Mouse (Mus musculus) ES-E14 (cell line): ENCODE results near the gene Setd1b. TPM values are rescaled to one million over a fixed set of nuclear protein-coding genes. Genes with fewer than 3 reads are reported as not detected.

Source experiments
- DNase-seq: peaks from one replicate; pipeline ENCODE4 v3.0.0-alpha.2; 2013; ENCODE audit warnings: low read depth, low spot score
- H3K27ac ChIP-seq: 2 replicates; pipeline ENCODE4 v1.5.1; 2012; ENCODE audit warnings: low read depth, mild to moderate bottlenecking, low read length, moderate library complexity, mixed read lengths; ENCODE audit not compliant: poor library complexity, insufficient read depth, severe bottlenecking
- H3K36me3 ChIP-seq: 2 replicates; pipeline ENCODE4 v1.6.1; 2012; ENCODE audit warnings: mild to moderate bottlenecking, low read length, moderate library complexity, mixed read lengths; ENCODE audit not compliant: control insufficient read depth, poor library complexity, insufficient read depth, severe bottlenecking
- H3K4me1 ChIP-seq, 2 experiments: fragments of 150-350 bp in 1 of 2; sonication (generic) in 1 of 2; 2 replicates each; pipeline ENCODE4 v1.6.1; 2012; ENCODE audit warnings: low read length in 2 of 2, mild to moderate bottlenecking in 1 of 2, mixed read lengths in 1 of 2; ENCODE audit not compliant: control insufficient read depth in 2 of 2, insufficient read depth in 2 of 2, poor library complexity in 1 of 2
- H3K4me3 ChIP-seq, 2 experiments: fragments of 150-350 bp in 1 of 2; sonication (generic) in 1 of 2; 2 replicates each; pipeline ENCODE4 v1.5.1; 2012; ENCODE audit warnings: low read length in 2 of 2, low read depth in 1 of 2, mild to moderate bottlenecking in 1 of 2, mixed read lengths in 1 of 2; ENCODE audit not compliant: insufficient read depth in 1 of 2, poor library complexity in 1 of 2, severe bottlenecking in 1 of 2
- H3K9ac ChIP-seq: 2 replicates; pipeline ENCODE4 v1.6.1; 2012; ENCODE audit warnings: low read depth, mild to moderate bottlenecking, low read length, mixed read lengths; ENCODE audit not compliant: poor library complexity, insufficient read depth, severe bottlenecking
- H3K9me3 ChIP-seq: fragments of 150-350 bp; sonication (generic); 2 replicates; pipeline ENCODE4 v1.6.1; 2012; ENCODE audit warnings: low read depth, mild to moderate bottlenecking, low read length; ENCODE audit not compliant: control insufficient read depth, insufficient read depth
- CHD2 ChIP-seq: IDR thresholded peaks from 2 replicates; pipeline ENCODE4 v1.6.1; 2014; ENCODE audit warnings: mild to moderate bottlenecking, low read depth, low read length, inconsistent platforms
- HCFC1 ChIP-seq: IDR thresholded peaks from 2 replicates; pipeline ENCODE4 v1.6.1; 2012; ENCODE audit warnings: low read length, inconsistent platforms, borderline replicate concordance; ENCODE audit not compliant: insufficient read depth
- MAFK ChIP-seq: IDR thresholded peaks from 2 replicates; pipeline ENCODE4 v1.6.1; 2014; ENCODE audit warnings: mild to moderate bottlenecking, low read depth, low read length, inconsistent platforms; ENCODE audit not compliant: insufficient read depth
- ZC3H11A ChIP-seq: IDR thresholded peaks from 2 replicates; pipeline ENCODE4 v1.6.1; 2012; ENCODE audit warnings: low read depth, mild to moderate bottlenecking, inconsistent platforms, low read length, borderline replicate concordance
- ZNF384 ChIP-seq: IDR thresholded peaks from 2 replicates; pipeline ENCODE4 v1.6.1; 2012; ENCODE audit warnings: low read depth, low read length, inconsistent platforms
- in situ Hi-C, 2 experiments: fragments of 600-800 bp; cut with MboI; formaldehyde crosslinking; loops; one replicate each; pipeline ENCODE4 v1.15.1; 2025; ENCODE audit warnings: low sequenced_read_pairs in 2 of 2, inconsistent platforms in 1 of 2; ENCODE audit not compliant: unreplicated experiment in 2 of 2
- total RNA-seq: library from RNA; depleted of rRNA; stranded (reverse); fragments of 300-350 nt; gene quantifications from 2 replicates; pipeline ENCODE4 v1.2.3, GENCODE M21; 2012

The Setd1b gene
- total RNA-seq, 1 experiment, result 7.6 TPM

DNA sequence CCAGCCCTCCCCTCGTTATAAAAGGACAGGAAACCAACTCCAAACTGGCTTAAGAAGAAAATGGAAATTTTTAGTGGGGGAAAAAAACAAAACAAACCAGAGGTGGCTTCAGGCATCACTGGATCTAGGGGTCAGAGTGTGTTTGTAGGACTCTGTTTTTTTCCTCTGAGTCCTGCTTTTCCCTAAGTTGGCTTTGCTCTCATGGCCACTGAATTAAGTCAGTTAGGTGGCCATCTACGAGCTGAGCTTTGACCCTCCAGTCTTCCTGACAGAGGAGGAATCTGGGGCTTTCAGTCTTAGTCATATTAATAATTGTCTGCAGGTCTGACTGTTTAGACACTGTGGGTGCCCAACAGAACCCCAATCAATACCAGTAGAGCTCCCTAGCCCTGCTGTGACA, 43.5 kb upstream of the Setd1b start:
- in situ Hi-C loops, result no loop called here
- Histone ChIP-seq H3K9ac (no peak overlapping the region), H3K27ac (no peak overlapping the region), H3K4me1 (peaks cover 0 to 3% of the 10 kb centered on the region in 2 experiments; a peak in 1 of 4 replicates), H3K9me3 (no peaks in the 10 kb centered on the region), H3K4me3 (no peak overlapping the region), H3K36me3 (peaks cover 7% of the 10 kb centered on the region; the same call in 1 of the 2 replicates)
- no peak for TF ChIP-seq CHD2
- no peak for DNase-seq

- Histone ChIP-seq H3K4me1 (peaks cover 0 to 4% of the 10 kb centered on the region in 2 experiments; a peak in 1 of 4 replicates), H3K27ac (no peak overlapping the region), H3K9ac (no peak overlapping the region), H3K9me3 (no peaks in the 10 kb centered on the region), H3K36me3 (peaks cover 16% of the 10 kb centered on the region; the same call in 1 of the 2 replicates), H3K4me3 (no peak overlapping the region)
- in situ Hi-C loops, result no loop called here
- TF ChIP-seq ZC3H11A (no peak), CHD2 (no peak), MAFK (no peak), HCFC1 (no peak), ZNF384 (no peak)
- DNase-seq, result no peak
Observed at GRCm38 (mm10) chr5:123102376-123102775, 39.6 kb upstream of the Setd1b start.

- no peak for DNase-seq
- Histone ChIP-seq H3K4me1 (0 out of 4 replicates have a peak, but pooled peaks cover 0 to 2% of the 10 kb centered on the region in 2 experiments), H3K27ac (no peak overlapping the region), H3K36me3 (peaks cover 12% of the 10 kb centered on the region; the same call in 1 of the 2 replicates), H3K9me3 (no peaks in the 10 kb centered on the region), H3K9ac (no peak overlapping the region), H3K4me3 (no peak overlapping the region)
- in situ Hi-C loops, result no loop called here
- TF ChIP-seq ZNF384, result no peak
- TF ChIP-seq CHD2, result no peak
- TF ChIP-seq ZC3H11A, result no peak
- TF ChIP-seq HCFC1, result no peak
Observed at GRCm38 (mm10) chr5:123103556-123103955, 38.4 kb upstream of the Setd1b start.

- DNase-seq, result no peak
- Histone ChIP-seq H3K4me1 (0 out of 4 replicates have a peak, but pooled peaks cover 0 to 2% of the 10 kb centered on the region in 2 experiments), H3K36me3 (peaks cover 12% of the 10 kb centered on the region; the same call in 1 of the 2 replicates), H3K9ac (no peak overlapping the region), H3K4me3 (no peak overlapping the region), H3K27ac (no peak overlapping the region), H3K9me3 (no peaks in the 10 kb centered on the region)
- TF ChIP-seq ZNF384 (no peak), ZC3H11A (no peak), MAFK (no peak), CHD2 (no peak), HCFC1 (no peak)
- in situ Hi-C loops, result no loop called here
Observed at GRCm38 (mm10) chr5:123104769-123105168, 37.2 kb upstream of the Setd1b start.

- DNase-seq, result no peak
- TF ChIP-seq ZC3H11A, result no peak
- TF ChIP-seq MAFK, result no peak
- no peak for TF ChIP-seq HCFC1
- TF ChIP-seq CHD2, result no peak
- no peak for TF ChIP-seq ZNF384
- Histone ChIP-seq H3K27ac (no peak overlapping the region), H3K4me3 (no peak overlapping the region), H3K9ac (no peak overlapping the region), H3K4me1 (0 out of 4 replicates have a peak, but pooled peaks cover 0 to 2% of the 10 kb centered on the region in 2 experiments), H3K9me3 (no peaks in the 10 kb centered on the region), H3K36me3 (no peaks in the 10 kb centered on the region; the same call in 1 of the 2 replicates)
- in situ Hi-C loops, result no loop called here
Observed at GRCm38 (mm10) chr5:123109452-123110203, 32.4 kb upstream of the Setd1b start.
